Mouse (Mus musculus) testis, adult 10 weeks (tissue): ENCODE data around the gene Olfr311. TPM values are rescaled to one million over a fixed set of nuclear protein-coding genes. Genes with fewer than 3 reads are reported as not detected.

Source experiments
- polyA plus RNA-seq: library from polyadenylated mRNA; stranded (reverse); fragments of 350-450 nt; fragmentation: Illumina TruSeq; extraction: RNeasy Lipid Tissue Mini Kit (QIAGEN cat#74804); gene quantifications from one replicate; pipeline ENCODE4 v1.2.3, GENCODE M21; 2014; ENCODE audit warnings: low read depth, low replicate concordance

Gene Olfr311
- not detected for polyA plus RNA-seq

DNA sequence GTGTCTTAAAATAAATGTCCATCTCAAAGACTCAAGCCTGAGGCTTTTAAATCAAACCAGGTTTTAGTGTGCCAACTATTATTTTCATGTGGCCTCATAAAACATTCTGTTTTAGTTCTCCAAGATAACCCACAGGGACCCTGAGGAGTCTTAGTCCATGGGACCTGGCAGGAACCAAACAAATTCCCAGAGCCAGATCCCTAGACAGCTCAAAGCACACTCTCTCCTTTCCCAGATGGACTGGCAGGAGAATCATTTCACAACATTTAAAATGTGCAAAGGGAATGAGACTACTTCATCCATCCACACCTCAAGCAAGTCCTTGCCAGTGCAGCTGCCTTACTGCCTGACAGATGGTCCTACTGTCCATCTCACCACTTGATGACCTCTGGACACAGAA lies at the start of gene Olfr311:
TSS of gene Olfr311 (plus strand) at position 301 of the 400 bp plus-strand sequence.

GRCm38 (mm10) chr11:58801558-58802228 lies 37.4 kb upstream of the Olfr311 start, which contains the start of gene Fam183b:
Fam183b (minus strand) TSS chr11:58801960.

DNA sequence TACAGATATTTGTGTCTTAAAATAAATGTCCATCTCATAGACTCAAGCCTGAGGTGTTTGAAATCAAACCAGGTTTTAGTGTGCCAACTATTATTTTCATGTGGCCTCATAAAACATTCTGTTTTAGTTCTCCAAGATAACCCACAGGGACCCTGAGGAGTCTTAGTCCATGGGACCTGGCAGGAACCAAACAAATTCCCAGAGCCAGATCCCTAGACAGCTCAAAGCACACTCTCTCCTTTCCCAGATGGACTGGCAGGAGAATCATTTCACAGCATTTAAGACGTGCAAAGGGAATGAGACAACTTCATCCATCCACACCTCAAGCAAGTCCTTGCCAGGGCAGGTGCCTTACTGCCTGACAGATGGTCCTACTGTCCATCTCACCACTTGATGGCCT lies 24.4 kb upstream of the Olfr311 start, which contains the start of gene Olfr313:
TSS of gene Olfr313 (plus strand) at position 301 of the 400 bp plus-strand sequence.

GRCm38 (mm10) chr11:58828937-58829336 lies 10.1 kb upstream of the Olfr311 start, which contains the start of gene Olfr312:
Olfr312 (plus strand) TSS chr11:58829237.

DNA sequence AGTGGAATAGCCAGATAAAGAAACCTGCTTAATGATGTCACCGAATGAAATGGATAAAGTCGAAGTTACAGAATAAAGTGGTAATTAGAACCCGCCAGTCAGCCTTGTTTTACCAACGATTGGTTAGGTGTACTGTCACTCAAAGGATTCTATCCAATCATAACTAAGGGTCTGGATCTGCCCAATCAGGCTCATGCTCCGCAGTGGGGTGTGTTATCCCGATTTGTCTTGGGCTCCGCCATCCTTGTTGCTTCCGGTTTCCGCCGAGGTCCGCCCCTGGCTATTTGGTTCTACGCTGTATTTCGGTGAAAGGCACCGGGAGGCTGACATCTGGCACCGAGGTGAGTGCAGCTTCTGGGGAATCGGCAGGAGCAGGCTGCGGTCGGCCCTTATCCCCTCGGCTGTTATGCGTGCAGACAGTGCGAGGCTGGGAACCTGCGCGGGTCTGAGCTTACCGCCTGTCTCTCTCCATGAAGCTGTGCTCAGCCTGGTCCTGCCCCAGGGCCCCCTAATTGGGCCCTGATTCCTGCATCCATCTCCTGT lies 7.9 kb downstream of the Olfr311 start, which contains the start of gene Gm12258:
TSS of gene Gm12258 (plus strand) at position 240 of the 543 bp plus-strand sequence.

GRCm38 (mm10) chr11:58867039-58867953 lies 28.2 kb downstream of the Olfr311 start, which contains the start of gene 2810021J22Rik:
2810021J22Rik (plus strand) TSS chr11:58867216.

Other genes with a start within 250 kb of the Olfr311 start
- gene Olfr324, start 244.1 kb upstream of the Olfr311 start, polyA plus RNA-seq = not detected
- gene 2210407C18Rik, start 223.2 kb upstream of the Olfr311 start, polyA plus RNA-seq = 0.35 TPM
- gene Olfr323, start 208.8 kb upstream of the Olfr311 start, polyA plus RNA-seq = 0.49 TPM
- gene Trim58, start 198.8 kb upstream of the Olfr311 start, polyA plus RNA-seq = not detected
- not detected for gene Olfr322, start 180.5 kb upstream of the Olfr311 start, polyA plus RNA-seq
- not detected for gene Olfr320, start 158.2 kb upstream of the Olfr311 start, polyA plus RNA-seq
- not detected for gene Olfr319, start 140.1 kb upstream of the Olfr311 start, polyA plus RNA-seq
- not detected for gene Olfr318, start 115.2 kb upstream of the Olfr311 start, polyA plus RNA-seq
- gene Olfr317, start 100.0 kb upstream of the Olfr311 start, polyA plus RNA-seq = 0.21 TPM
- 1.7 TPM for gene Olfr316, start 86.5 kb upstream of the Olfr311 start, polyA plus RNA-seq
- not detected for gene Olfr315, start 66.1 kb upstream of the Olfr311 start, polyA plus RNA-seq
- not detected for gene Olfr314, start 56.3 kb upstream of the Olfr311 start, polyA plus RNA-seq
- 197 TPM for gene Fam183b, start 37.3 kb upstream of the Olfr311 start, polyA plus RNA-seq
- not detected for gene Olfr313, start 24.3 kb upstream of the Olfr311 start, polyA plus RNA-seq
- gene Olfr312, start 10.0 kb upstream of the Olfr311 start, polyA plus RNA-seq = 0.06 TPM
- 3.4 TPM for gene Gm12258, start 7.9 kb downstream of the Olfr311 start, polyA plus RNA-seq
- 7.0 TPM for gene 2810021J22Rik, start 28.0 kb downstream of the Olfr311 start, polyA plus RNA-seq
- 121 TPM for gene Zfp39, start 65.0 kb downstream of the Olfr311 start, polyA plus RNA-seq
- 11.0 TPM for gene Btnl10, start 78.7 kb downstream of the Olfr311 start, polyA plus RNA-seq
- 20.1 TPM for gene Rnf187, start 99.7 kb downstream of the Olfr311 start, polyA plus RNA-seq
- not detected for gene Hist3h2ba, start 109.7 kb downstream of the Olfr311 start, polyA plus RNA-seq
- 8.3 TPM for gene Hist3h2a, start 115.4 kb downstream of the Olfr311 start, polyA plus RNA-seq
- gene Trim17, start 115.4 kb downstream of the Olfr311 start, polyA plus RNA-seq = 32.5 TPM
- 6.4 TPM for gene Trim11, start 138.8 kb downstream of the Olfr311 start, polyA plus RNA-seq